Mouse (Mus musculus): ENCODE measurements around the gene Tmc4. TPM values are rescaled to one million over a fixed set of nuclear protein-coding genes. Genes with fewer than 3 reads are reported as not detected.
"Not testable (repeated sequence)": the region's sequence is repeated elsewhere in the genome, so short reads cannot be mapped to it uniquely, and the experiment has no call there.

The Tmc4 gene
- total RNA-seq, 1 experiment: 2.9 TPM

- peaks cover 31% of the 10 kb centered on the region for H3K36me3 ChIP-seq (ENCODE audit: control insufficient read depth, insufficient read depth, low read length, poor library complexity, severe bottlenecking)
- in situ Hi-C loops (cut with MboI; ENCODE audit: low sequenced_read_pairs in 2 of 2, unreplicated experiment in 2 of 2): no loop called here
- H3K4me3 ChIP-seq (ENCODE audit: insufficient read depth in 1 of 2, low read depth in 1 of 2, low read length in 2 of 2, poor library complexity in 1 of 2, severe bottlenecking in 1 of 2): no peak overlapping the region
- no peaks in the 10 kb centered on the region for H3K4me1 ChIP-seq (ENCODE audit: control insufficient read depth in 2 of 2, insufficient read depth in 2 of 2, low read length in 2 of 2, poor library complexity in 1 of 2)
- no peak overlapping the region for H3K27ac ChIP-seq (ENCODE audit: insufficient read depth, low read depth, low read length, poor library complexity, severe bottlenecking)
- no peak overlapping the region for H3K9ac ChIP-seq (ENCODE audit: insufficient read depth, low read depth, low read length, poor library complexity, severe bottlenecking)
- TF ChIP-seq ZC3H11A (IDR thresholded peaks at IDR 0.05; ENCODE audit: borderline replicate concordance, low read depth, low read length) (no peak), ZNF384 (IDR thresholded peaks at IDR 0.05; ENCODE audit: low read depth, low read length) (no peak), HCFC1 (IDR thresholded peaks at IDR 0.05; ENCODE audit: borderline replicate concordance, insufficient read depth, low read length) (no peak), CHD2 (IDR thresholded peaks at IDR 0.05; ENCODE audit: low read depth, low read length) (no peak; the same call in 1 of the 2 replicates), MAFK (IDR thresholded peaks at IDR 0.05; ENCODE audit: insufficient read depth, low read depth, low read length) (no peak)
- no peaks in the 10 kb centered on the region for H3K9me3 ChIP-seq (ENCODE audit: control insufficient read depth, insufficient read depth, low read depth, low read length)
- peak; percentile 40 for DNase-seq (ENCODE audit: low read depth, low spot score)
Observed at GRCm38 (mm10) chr7:3709000-3709399, 31.6 kb upstream of the Tmc4 start.

- in situ Hi-C loops (cut with MboI; ENCODE audit: low sequenced_read_pairs in 2 of 2, unreplicated experiment in 2 of 2); H3K27ac ChIP-seq (ENCODE audit: insufficient read depth, low read depth, low read length, poor library complexity, severe bottlenecking); H3K9ac ChIP-seq (ENCODE audit: insufficient read depth, low read depth, low read length, poor library complexity, severe bottlenecking); H3K4me1 ChIP-seq (ENCODE audit: control insufficient read depth in 2 of 2, insufficient read depth in 2 of 2, low read length in 2 of 2, poor library complexity in 1 of 2); H3K4me3 ChIP-seq (ENCODE audit: insufficient read depth in 1 of 2, low read depth in 1 of 2, low read length in 2 of 2, poor library complexity in 1 of 2, severe bottlenecking in 1 of 2); H3K9me3 ChIP-seq (ENCODE audit: control insufficient read depth, insufficient read depth, low read depth, low read length): not testable (repeated sequence)
- peaks cover 32% of the 10 kb centered on the region for H3K36me3 ChIP-seq (ENCODE audit: control insufficient read depth, insufficient read depth, low read length, poor library complexity, severe bottlenecking)
- peak; percentile 34 for DNase-seq (ENCODE audit: low read depth, low spot score)
Observed at GRCm38 (mm10) chr7:3708447-3708980, 31.2 kb upstream of the Tmc4 start.

- DNase-seq (ENCODE audit: low read depth, low spot score): peak; percentile 36
- Histone ChIP-seq H3K36me3 (ENCODE audit: control insufficient read depth, insufficient read depth, low read length, poor library complexity, severe bottlenecking) (peaks cover 32% of the 10 kb centered on the region), H3K9me3 (ENCODE audit: control insufficient read depth, insufficient read depth, low read depth, low read length) (no peaks in the 10 kb centered on the region), H3K4me1 (ENCODE audit: control insufficient read depth in 2 of 2, insufficient read depth in 2 of 2, low read length in 2 of 2, poor library complexity in 1 of 2) (no peaks in the 10 kb centered on the region), H3K9ac (ENCODE audit: insufficient read depth, low read depth, low read length, poor library complexity, severe bottlenecking) (no peak overlapping the region), H3K4me3 (ENCODE audit: insufficient read depth in 1 of 2, low read depth in 1 of 2, low read length in 2 of 2, poor library complexity in 1 of 2, severe bottlenecking in 1 of 2) (no peak overlapping the region; a peak in 1 of 4 replicates), H3K27ac (ENCODE audit: insufficient read depth, low read depth, low read length, poor library complexity, severe bottlenecking) (peak overlapping the region; percentile 4; the same call in 1 of the 2 replicates)
- in situ Hi-C loops (cut with MboI; ENCODE audit: low sequenced_read_pairs in 2 of 2, unreplicated experiment in 2 of 2): no loop called here
- TF ChIP-seq CHD2 (IDR thresholded peaks at IDR 0.05; ENCODE audit: low read depth, low read length): peak; percentile 64; the same call in 1 of the 2 replicates
- TF ChIP-seq MAFK (IDR thresholded peaks at IDR 0.05; ENCODE audit: insufficient read depth, low read depth, low read length): no peak
- no peak for TF ChIP-seq HCFC1 (IDR thresholded peaks at IDR 0.05; ENCODE audit: borderline replicate concordance, insufficient read depth, low read length)
Observed at GRCm38 (mm10) chr7:3707568-3708413, 30.4 kb upstream of the Tmc4 start.

- H3K4me1 ChIP-seq (ENCODE audit: control insufficient read depth in 2 of 2, insufficient read depth in 2 of 2, low read length in 2 of 2, poor library complexity in 1 of 2): no peaks in the 10 kb centered on the region
- peaks cover 32% of the 10 kb centered on the region for H3K36me3 ChIP-seq (ENCODE audit: control insufficient read depth, insufficient read depth, low read length, poor library complexity, severe bottlenecking)
- TF ChIP-seq ZC3H11A (IDR thresholded peaks at IDR 0.05; ENCODE audit: borderline replicate concordance, low read depth, low read length) (no peak), ZNF384 (IDR thresholded peaks at IDR 0.05; ENCODE audit: low read depth, low read length) (no peak), CHD2 (IDR thresholded peaks at IDR 0.05; ENCODE audit: low read depth, low read length) (no peak), HCFC1 (IDR thresholded peaks at IDR 0.05; ENCODE audit: borderline replicate concordance, insufficient read depth, low read length) (no peak), MAFK (IDR thresholded peaks at IDR 0.05; ENCODE audit: insufficient read depth, low read depth, low read length) (no peak)
- no peak for DNase-seq (ENCODE audit: low read depth, low spot score)
- peak overlapping the region; percentile 4; the same call in 1 of the 2 replicates for H3K27ac ChIP-seq (ENCODE audit: insufficient read depth, low read depth, low read length, poor library complexity, severe bottlenecking)
- no peaks in the 10 kb centered on the region for H3K9me3 ChIP-seq (ENCODE audit: control insufficient read depth, insufficient read depth, low read depth, low read length)
- H3K9ac ChIP-seq (ENCODE audit: insufficient read depth, low read depth, low read length, poor library complexity, severe bottlenecking): peak overlapping the region; percentile 95; the same call in 1 of the 2 replicates
- in situ Hi-C loops (cut with MboI; ENCODE audit: low sequenced_read_pairs in 2 of 2, unreplicated experiment in 2 of 2): no loop called here
- peak overlapping the region in 1 of 2 experiments; percentile 85; a peak in 1 of 4 replicates for H3K4me3 ChIP-seq (ENCODE audit: insufficient read depth in 1 of 2, low read depth in 1 of 2, low read length in 2 of 2, poor library complexity in 1 of 2, severe bottlenecking in 1 of 2)
Observed at GRCm38 (mm10) chr7:3707027-3707426, 29.7 kb upstream of the Tmc4 start.

Measured in ES-E14 (cell line).